Mouse (Mus musculus): ENCODE measurements around the gene Gcm2. TPM values are rescaled to one million over a fixed set of nuclear protein-coding genes. Genes with fewer than 3 reads are reported as not detected.

Gcm2 gene
- polyA plus RNA-seq, 1 experiment from 2014 or later: not detected

- ATAC-seq (ENCODE audit: insufficient read depth, low FRiP score, low read depth): peak; percentile 27; the same call in 1 of the 2 replicates
- no peaks in the 10 kb centered on the region for H3K27me3 ChIP-seq (replicated peaks)
- whole genome bisulfite sequencing: 67% methylated on average over 12 of the region's 12 CpGs
- H3K4me3 ChIP-seq (replicated peaks): no peak overlapping the region
- no peaks in the 10 kb centered on the region for H3K36me3 ChIP-seq
- H3K27ac ChIP-seq: no peak overlapping the region
- H3K9ac ChIP-seq: no peak overlapping the region
- no peaks in the 10 kb centered on the region for H3K9me3 ChIP-seq
- no peak overlapping the region for H3K4me2 ChIP-seq
- no peaks in the 10 kb centered on the region for H3K4me1 ChIP-seq
Observed at GRCm38 (mm10) chr13:41103841-41104525, 6.9 kb downstream of the Gcm2 start.

GRCm38 (mm10) chr13:41100031-41100430 is 10.8 kb downstream of the Gcm2 start:
- no peak for ATAC-seq (ENCODE audit: insufficient read depth, low FRiP score, low read depth)
- Histone ChIP-seq H3K27me3 (replicated peaks) (no peaks in the 10 kb centered on the region), H3K9me3 (no peaks in the 10 kb centered on the region), H3K27ac (no peak overlapping the region), H3K36me3 (no peaks in the 10 kb centered on the region), H3K4me1 (no peaks in the 10 kb centered on the region), H3K4me2 (no peak overlapping the region), H3K9ac (no peak overlapping the region), H3K4me3 (replicated peaks) (no peak overlapping the region)
- WGBS: 95% methylated on average over 2 of the region's 2 CpGs

- WGBS: 82% methylated on average over 15 of the region's 15 CpGs
Observed at GRCm38 (mm10) chr13:41098325-41098724, 12.5 kb downstream of the Gcm2 start.

GRCm38 (mm10) chr13:41097324-41098058 is 13.3 kb downstream of the Gcm2 start:
- WGBS: 48% methylated on average over 16 of the region's 16 CpGs
- no peak for ATAC-seq (ENCODE audit: insufficient read depth, low FRiP score, low read depth)
- Histone ChIP-seq H3K27ac (no peak overlapping the region), H3K4me1 (no peaks in the 10 kb centered on the region), H3K27me3 (replicated peaks) (no peaks in the 10 kb centered on the region), H3K9ac (no peak overlapping the region), H3K9me3 (no peaks in the 10 kb centered on the region), H3K4me2 (no peak overlapping the region), H3K36me3 (no peaks in the 10 kb centered on the region), H3K4me3 (replicated peaks) (no peak overlapping the region)

More at GRCm38 (mm10) chr13:41098325-41098724, 12.5 kb downstream of the Gcm2 start:
- Histone ChIP-seq H3K4me3 (replicated peaks) (no peak overlapping the region), H3K9ac (no peak overlapping the region), H3K4me1 (no peaks in the 10 kb centered on the region), H3K36me3 (no peaks in the 10 kb centered on the region), H3K27ac (no peak overlapping the region), H3K4me2 (no peak overlapping the region), H3K27me3 (replicated peaks) (no peaks in the 10 kb centered on the region), H3K9me3 (no peaks in the 10 kb centered on the region)
- no peak for ATAC-seq (ENCODE audit: insufficient read depth, low FRiP score, low read depth)

GRCm38 (mm10) chr13:41094160-41094559 is 16.7 kb downstream of the Gcm2 start:
- Histone ChIP-seq H3K9ac (no peak overlapping the region), H3K27ac (no peak overlapping the region), H3K4me3 (replicated peaks) (no peak overlapping the region), H3K4me2 (no peak overlapping the region), H3K27me3 (replicated peaks) (0 out of 2 replicates have a peak, but pooled peaks cover 6% of the 10 kb centered on the region), H3K36me3 (no peaks in the 10 kb centered on the region), H3K9me3 (no peaks in the 10 kb centered on the region), H3K4me1 (no peaks in the 10 kb centered on the region)
- 69% methylated on average over 10 of the region's 10 CpGs for WGBS
- no peak for ATAC-seq (ENCODE audit: insufficient read depth, low FRiP score, low read depth)

GRCm38 (mm10) chr13:41091271-41091670 is 19.6 kb downstream of the Gcm2 start:
- H3K4me1 ChIP-seq: no peaks in the 10 kb centered on the region
- 0 out of 2 replicates have a peak, but pooled peaks cover 6% of the 10 kb centered on the region for H3K27me3 ChIP-seq (replicated peaks)
- no peak overlapping the region for H3K9ac ChIP-seq
- ATAC-seq (ENCODE audit: insufficient read depth, low FRiP score, low read depth): no peak
- no peaks in the 10 kb centered on the region for H3K9me3 ChIP-seq
- H3K36me3 ChIP-seq: no peaks in the 10 kb centered on the region
- WGBS: 14% methylated on average over 10 of the region's 10 CpGs
- H3K4me2 ChIP-seq: peak overlapping the region; percentile 29; the same call in 1 of the 2 replicates
- H3K4me3 ChIP-seq (replicated peaks): no peak overlapping the region
- no peak overlapping the region for H3K27ac ChIP-seq

GRCm38 (mm10) chr13:41088746-41089145 is 22.1 kb downstream of the Gcm2 start:
- Histone ChIP-seq H3K27ac (no peak overlapping the region), H3K4me1 (no peaks in the 10 kb centered on the region), H3K4me3 (replicated peaks) (no peak overlapping the region), H3K27me3 (replicated peaks) (0 out of 2 replicates have a peak, but pooled peaks cover 6% of the 10 kb centered on the region), H3K4me2 (no peak overlapping the region), H3K9ac (no peak overlapping the region), H3K9me3 (no peaks in the 10 kb centered on the region), H3K36me3 (no peaks in the 10 kb centered on the region)
- ATAC-seq (ENCODE audit: insufficient read depth, low FRiP score, low read depth): no peak

GRCm38 (mm10) chr13:41085140-41085539 is 25.7 kb downstream of the Gcm2 start:
- Histone ChIP-seq H3K4me1 (no peaks in the 10 kb centered on the region), H3K27ac (no peak overlapping the region), H3K27me3 (replicated peaks) (no peaks in the 10 kb centered on the region), H3K36me3 (no peaks in the 10 kb centered on the region), H3K9me3 (no peaks in the 10 kb centered on the region), H3K9ac (no peak overlapping the region), H3K4me3 (replicated peaks) (no peak overlapping the region), H3K4me2 (no peak overlapping the region)
- no peak for ATAC-seq (ENCODE audit: insufficient read depth, low FRiP score, low read depth)
- WGBS: 20% methylated on average over 2 of the region's 2 CpGs

GRCm38 (mm10) chr13:41084521-41084920 is 26.3 kb downstream of the Gcm2 start:
- H3K4me3 ChIP-seq (replicated peaks): no peak overlapping the region
- no peaks in the 10 kb centered on the region for H3K9me3 ChIP-seq
- ATAC-seq (ENCODE audit: insufficient read depth, low FRiP score, low read depth): no peak; the same call in 1 of the 2 replicates
- 0 out of 2 replicates have a peak, but pooled peaks cover under 1% of the 10 kb centered on the region for H3K4me1 ChIP-seq
- no peak overlapping the region for H3K4me2 ChIP-seq
- H3K27me3 ChIP-seq (replicated peaks): no peaks in the 10 kb centered on the region
- no peaks in the 10 kb centered on the region for H3K36me3 ChIP-seq
- 83% methylated on average over 3 of the region's 3 CpGs for WGBS
- no peak overlapping the region for H3K27ac ChIP-seq
- no peak overlapping the region for H3K9ac ChIP-seq

- Histone ChIP-seq H3K9me3 (no peaks in the 10 kb centered on the region), H3K4me2 (no peak overlapping the region), H3K36me3 (no peaks in the 10 kb centered on the region), H3K4me3 (replicated peaks) (no peak overlapping the region), H3K27me3 (replicated peaks) (peaks cover 3% of the 10 kb centered on the region; the same call in 1 of the 2 replicates), H3K27ac (no peak overlapping the region), H3K9ac (no peak overlapping the region), H3K4me1 (0 out of 2 replicates have a peak, but pooled peaks cover 6% of the 10 kb centered on the region)
- no peak for ATAC-seq (ENCODE audit: insufficient read depth, low FRiP score, low read depth)
- WGBS: 93% methylated on average over 6 of the region's 6 CpGs
Observed at GRCm38 (mm10) chr13:41080700-41081099, 30.1 kb downstream of the Gcm2 start.

GRCm38 (mm10) chr13:41079859-41080258 is 31.0 kb downstream of the Gcm2 start:
- Histone ChIP-seq H3K27ac (no peak overlapping the region), H3K4me3 (replicated peaks) (no peak overlapping the region), H3K36me3 (no peaks in the 10 kb centered on the region), H3K4me2 (peak overlapping the region; percentile 97; the same call in 1 of the 2 replicates), H3K9ac (no peak overlapping the region), H3K4me1 (0 out of 2 replicates have a peak, but pooled peaks cover 6% of the 10 kb centered on the region), H3K9me3 (no peaks in the 10 kb centered on the region), H3K27me3 (replicated peaks) (peaks cover 3% of the 10 kb centered on the region; the same call in 1 of the 2 replicates)
- WGBS: 51% methylated on average over 5 of the region's 5 CpGs
- no peak for ATAC-seq (ENCODE audit: insufficient read depth, low FRiP score, low read depth)

- no peak within 1 kb of the TSS for H3K27ac ChIP-seq
- peak; percentile 92 for ATAC-seq (ENCODE audit: insufficient read depth, low FRiP score, low read depth)
- 0 out of 2 replicates have a peak within 1 kb of the TSS, but pooled peaks have one; percentile 16 for H3K9ac ChIP-seq
- under 1% methylated on average over 38 of the region's 40 CpGs for WGBS
- peaks cover 3% of the 10 kb centered on the region; the same call in 1 of the 2 replicates for H3K27me3 ChIP-seq (replicated peaks)
- peak within 1 kb of the TSS; percentile 97 for H3K4me2 ChIP-seq
- H3K4me3 ChIP-seq (replicated peaks): peak within 1 kb of the TSS; percentile 52
- H3K4me1 ChIP-seq: 0 out of 2 replicates have a peak, but pooled peaks cover 6% of the 10 kb centered on the region
- no peaks in the 10 kb centered on the region for H3K36me3 ChIP-seq
- H3K9me3 ChIP-seq: no peaks in the 10 kb centered on the region
Observed at GRCm38 (mm10) chr13:41079421-41079780, 31.4 kb downstream of the Gcm2 start, which contains the start of gene Mak. Gene Mak (minus strand): TSS chr13:41079706.

Measured in stomach, embryonic 15.5 days (tissue).